Mouse (Mus musculus) bone marrow, adult 2 months (tissue): ENCODE measurements around the gene Akap6.

Experiments
- CTCF ChIP-seq: fragments of 200-500 bp; IDR thresholded peaks from 2 replicates; pipeline ENCODE4 v1.5.1; 2011; ENCODE audit warnings: low read length, control low read depth; ENCODE audit not compliant: control insufficient read depth, insufficient read depth
- POLR2A ChIP-seq: fragments of 200-500 bp; IDR thresholded peaks from 2 replicates; pipeline ENCODE4 v1.6.1; 2011; ENCODE audit warnings: low read depth, mild to moderate bottlenecking, control low read depth, low read length, borderline replicate concordance; ENCODE audit not compliant: control insufficient read depth

GRCm38 (mm10) chr12:52698276-52698930 lies 780 bp upstream of the Akap6 start:
- TF ChIP-seq CTCF, result no peak
- no peak for TF ChIP-seq POLR2A
